Mouse (Mus musculus) CH12.LX (cell line): ENCODE measurements around the gene Psmb9. TPM values are rescaled to one million over a fixed set of nuclear protein-coding genes. Genes with fewer than 3 reads are reported as not detected.
"Not testable (repeated sequence)": the region's sequence is repeated elsewhere in the genome, so short reads cannot be mapped to it uniquely, and the experiment has no call there.

Source experiments
- DNase-seq: peaks from one replicate; pipeline ENCODE4 v3.0.0-alpha.2; 2013; ENCODE audit errors: extremely low read depth
- H3K27ac ChIP-seq: 2 replicates; pipeline ENCODE4 v1.5.1; 2012; ENCODE audit warnings: low read depth, mild to moderate bottlenecking, control low read depth, moderate library complexity; ENCODE audit not compliant: insufficient read depth
- H3K27me3 ChIP-seq: replicated peaks from 2 replicates; pipeline ENCODE3; 2012; ENCODE audit warnings: inconsistent platforms
- H3K36me3 ChIP-seq, 2 experiments: replicated peaks in 1 of 2; 2 replicates each; pipeline versions ENCODE3 to v1.6.1; 2012; ENCODE audit warnings: inconsistent platforms in 1 of 2, low read length in 1 of 2, mild to moderate bottlenecking in 1 of 2, mixed read lengths in 1 of 2, moderate library complexity in 1 of 2; ENCODE audit not compliant: control insufficient read depth in 1 of 2, insufficient read depth in 1 of 2
- H3K4me1 ChIP-seq, 2 experiments: 2 replicates each; pipeline ENCODE4 v1.6.1; 2012; ENCODE audit warnings: inconsistent platforms in 1 of 2, moderate library complexity in 1 of 2; ENCODE audit not compliant: insufficient read depth in 2 of 2, control insufficient read depth in 1 of 2
- H3K4me2 ChIP-seq: 2 replicates; pipeline ENCODE4 v1.6.1; 2012; ENCODE audit warnings: low read depth, mild to moderate bottlenecking, control low read depth; ENCODE audit not compliant: poor library complexity, insufficient read depth, severe bottlenecking
- H3K4me3 ChIP-seq, 3 experiments: fragments of 150-350 bp in 1 of 3; sonication (generic) in 1 of 3; replicated peaks in 1 of 3; 2 replicates each; pipeline versions ENCODE3 to v1.5.1; 2011 to 2012; ENCODE audit warnings: low read depth in 2 of 3, low read length in 2 of 3, mild to moderate bottlenecking in 2 of 3, moderate library complexity in 2 of 3, control low read depth in 1 of 3, improper control_type of control experiment in 1 of 3, inconsistent platforms in 1 of 3, mixed read lengths in 1 of 3; ENCODE audit not compliant: poor library complexity in 1 of 3
- H3K79me2 ChIP-seq: replicated peaks from 2 replicates; pipeline ENCODE4 v1.6.1; 2012; ENCODE audit warnings: mild to moderate bottlenecking, moderate library complexity; ENCODE audit not compliant: control insufficient read depth, poor library complexity, insufficient read depth, severe bottlenecking; ENCODE audit errors: extremely low read depth
- H3K9ac ChIP-seq: 2 replicates; pipeline ENCODE4 v1.6.1; 2012; ENCODE audit warnings: low read depth, mild to moderate bottlenecking, control low read depth, moderate library complexity; ENCODE audit not compliant: insufficient read depth
- H3K9me3 ChIP-seq: replicated peaks from 2 replicates; pipeline ENCODE3; 2012; ENCODE audit warnings: low read length, inconsistent platforms, mixed read lengths
- CHD2 ChIP-seq: IDR thresholded peaks from 2 replicates; pipeline ENCODE4 v1.6.1; 2011; ENCODE audit warnings: low read length, improper control_type of control experiment
- CTCF ChIP-seq, 2 experiments: IDR thresholded peaks in 1 of 2; conservative IDR thresholded peaks in 1 of 2; 2 replicates each; pipeline ENCODE4 v1.5.1; 2011 to 2012; ENCODE audit warnings: low read depth in 2 of 2, low read length in 2 of 2, improper control_type of control experiment in 1 of 2, inconsistent platforms in 1 of 2, mild to moderate bottlenecking in 1 of 2, moderate library complexity in 1 of 2
- E2F4 ChIP-seq: IDR thresholded peaks from 2 replicates; pipeline ENCODE4 v1.6.1; 2011; ENCODE audit warnings: low read depth, low read length, improper control_type of control experiment; ENCODE audit not compliant: insufficient replicate concordance
- HCFC1 ChIP-seq: IDR thresholded peaks from 2 replicates; pipeline ENCODE4 v1.6.1; 2012; ENCODE audit warnings: low read depth, mild to moderate bottlenecking, inconsistent platforms, low read length, improper control_type of control experiment
- JUND ChIP-seq: conservative IDR thresholded peaks from 2 replicates; pipeline ENCODE4 v1.6.1; 2011; ENCODE audit warnings: low read depth, low read length, improper control_type of control experiment
- MEF2A ChIP-seq: IDR thresholded peaks from 2 replicates; pipeline ENCODE4 v1.6.1; 2014; ENCODE audit warnings: low read depth, mild to moderate bottlenecking, inconsistent platforms, low read length, improper control_type of control experiment, borderline replicate concordance
- MXI1 ChIP-seq: IDR thresholded peaks from 2 replicates; pipeline ENCODE4 v1.6.1; 2011; ENCODE audit warnings: mild to moderate bottlenecking, low read depth, low read length, improper control_type of control experiment
- MYC ChIP-seq: IDR thresholded peaks from 2 replicates; pipeline ENCODE4 v1.6.1; 2011; ENCODE audit warnings: low read depth, mild to moderate bottlenecking, improper control_type of control experiment, low read length
- NELFE ChIP-seq: IDR thresholded peaks from 2 replicates; pipeline ENCODE4 v1.6.1; 2011; ENCODE audit warnings: low read depth, low read length, improper control_type of control experiment
- NRF1 ChIP-seq: IDR thresholded peaks from 2 replicates; pipeline ENCODE4 v1.6.1; 2014; ENCODE audit warnings: low read depth, mild to moderate bottlenecking, inconsistent platforms, low read length, improper control_type of control experiment, moderate library complexity
- POLR2AphosphoS2 ChIP-seq: IDR thresholded peaks from 2 replicates; pipeline ENCODE4 v1.6.1; 2011; ENCODE audit warnings: low read depth, low read length, improper control_type of control experiment
- RAD21 ChIP-seq: IDR thresholded peaks from 2 replicates; pipeline ENCODE4 v1.6.1; 2011; ENCODE audit warnings: low read depth, mild to moderate bottlenecking, low read length, improper control_type of control experiment, moderate library complexity
- RCOR1 ChIP-seq: conservative IDR thresholded peaks from 2 replicates; pipeline ENCODE4 v1.6.1; 2012; ENCODE audit warnings: low read depth, mild to moderate bottlenecking, inconsistent platforms, low read length, improper control_type of control experiment
- SIN3A ChIP-seq: IDR thresholded peaks from 2 replicates; pipeline ENCODE4 v1.6.1; 2012; ENCODE audit warnings: low read length, improper control_type of control experiment, inconsistent platforms
- SMC3 ChIP-seq: IDR thresholded peaks from 2 replicates; pipeline ENCODE4 v1.6.1; 2011; ENCODE audit warnings: low read depth, low read length, improper control_type of control experiment
- TCF12 ChIP-seq: IDR thresholded peaks from 2 replicates; pipeline ENCODE4 v1.6.1; 2014; ENCODE audit warnings: low read depth, mild to moderate bottlenecking, inconsistent platforms, low read length, improper control_type of control experiment
- ZKSCAN1 ChIP-seq: IDR thresholded peaks from 2 replicates; pipeline ENCODE4 v1.6.1; 2012; ENCODE audit warnings: low read depth, inconsistent platforms, low read length, improper control_type of control experiment, borderline replicate concordance
- ZNF384 ChIP-seq: IDR thresholded peaks from 2 replicates; pipeline ENCODE4 v1.6.1; 2012; ENCODE audit warnings: low read depth, low read length, improper control_type of control experiment, inconsistent platforms
- dilution Hi-C: fragments of 300-500 bp; cut with MboI; formaldehyde crosslinking; loops from 2 replicates; pipeline ENCODE4 v1.14.3; 2020; ENCODE audit warnings: low sequenced_read_pairs; ENCODE audit not compliant: extremely low pct_unique_long_range_greater_than_20kb, extremely low pct_ligation_motif_present
- in situ Hi-C: fragments of 300-500 bp; cut with MboI; formaldehyde crosslinking; loops from 3 replicates; pipeline ENCODE4 v1.14.3; 2019; ENCODE audit warnings: low sequenced_read_pairs, low pct_ligation_motif_present, low pct_unique_long_range_greater_than_20kb, mixed read lengths
- polyA plus RNA-seq: library from polyadenylated mRNA; unstranded; fragments of >175 nt; gene quantifications from 2 replicates; pipeline ENCODE4 v1.2.1, GENCODE M21; 2012; ENCODE audit warnings: low read depth; ENCODE audit not compliant: insufficient read length
- total RNA-seq, 2 experiments: library from RNA; depleted of rRNA; stranded (reverse); fragments of 300-350 nt in 1 of 2; fragments of >200 nt in 1 of 2; gene quantifications; 2 replicates each; pipeline ENCODE4 v1.2.3; 2012 to 2014

Psmb9 gene
- total and polyA plus RNA-seq, 3 experiments, result 159 to 435 (median 192) TPM

DNA sequence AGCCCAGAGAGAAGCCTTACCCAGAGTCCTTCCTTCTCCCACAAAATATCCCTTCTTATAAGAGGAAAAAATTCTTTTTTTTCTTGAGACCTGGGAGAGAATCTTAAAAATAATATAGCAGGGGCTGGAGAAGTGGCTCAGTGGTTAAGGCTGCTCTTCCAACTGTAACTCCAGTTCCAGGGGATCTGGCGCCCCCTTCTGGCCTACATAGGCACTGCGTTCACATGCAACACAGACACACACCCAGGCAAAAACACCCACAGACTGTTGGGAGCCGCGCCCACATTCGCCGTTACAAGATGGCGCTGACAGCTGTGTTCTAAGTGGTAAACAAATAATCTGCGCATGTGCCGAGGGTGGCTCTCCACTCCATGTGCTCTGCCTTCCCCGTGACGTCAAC, 31.5 kb upstream of the Psmb9 start:
- H3K79me2 ChIP-seq, H3K27me3 ChIP-seq, H3K9me3 ChIP-seq, in situ Hi-C loops, H3K4me3 ChIP-seq, H3K4me1 ChIP-seq, H3K4me2 ChIP-seq, H3K9ac ChIP-seq, dilution Hi-C loops, H3K27ac ChIP-seq: not testable (repeated sequence)
- TF ChIP-seq SMC3, result peak; percentile 49
- TF ChIP-seq CTCF (conservative IDR thresholded peaks at IDR 0.05 in 1 of 2, IDR thresholded peaks at IDR 0.05 in 1 of 2; ENCODE audit: low read depth in 2 of 2, low read length in 2 of 2), result peak; percentile 25 to 60; a peak in 3 of 4 replicates
- TF ChIP-seq RAD21, result peak; percentile 33
- peak; percentile 55 for DNase-seq
- H3K36me3 ChIP-seq, result peaks cover 32 to 47% of the 10 kb centered on the region in 2 experiments

DNA sequence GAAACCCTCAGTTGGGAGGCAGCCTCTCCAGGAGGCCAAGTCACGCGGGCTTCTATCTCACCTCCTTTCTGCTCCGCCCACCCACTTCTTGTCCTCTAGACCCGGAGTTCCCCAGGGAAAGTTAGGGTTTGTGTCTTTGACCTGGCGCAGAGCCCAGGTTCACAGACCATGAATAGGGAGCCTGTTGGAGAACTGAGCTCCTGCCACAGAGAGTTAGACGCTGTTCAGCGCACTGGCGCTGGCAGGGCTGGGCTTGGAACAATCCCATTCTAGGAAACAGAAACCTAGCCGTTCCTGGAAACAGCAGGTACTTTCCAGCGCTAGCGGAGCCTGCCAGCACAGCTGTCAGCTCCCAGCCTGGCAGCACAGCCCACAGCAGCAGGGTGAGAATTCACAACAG, 31.1 kb upstream of the Psmb9 start:
- no peak overlapping the region for H3K27ac ChIP-seq
- TF ChIP-seq E2F4, result no peak
- no peak for TF ChIP-seq ZNF384
- no peak for TF ChIP-seq ZKSCAN1
- TF ChIP-seq HCFC1, result no peak
- TF ChIP-seq CHD2, result no peak
- TF ChIP-seq MXI1, result no peak
- TF ChIP-seq NELFE, result no peak
- TF ChIP-seq SIN3A, result no peak
- TF ChIP-seq RCOR1, result no peak
- TF ChIP-seq POLR2AphosphoS2, result no peak
- TF ChIP-seq NRF1, result no peak
- no peak for TF ChIP-seq TCF12
- peaks cover 36 to 51% of the 10 kb centered on the region in 2 experiments for H3K36me3 ChIP-seq
- dilution Hi-C loops (no loop called here), in situ Hi-C loops (no loop called here)
- peaks cover 0 to 6% of the 10 kb centered on the region in 2 experiments; a peak in 2 of 4 replicates for H3K4me1 ChIP-seq
- H3K9me3 ChIP-seq, result no peaks in the 10 kb centered on the region
- H3K9ac ChIP-seq, result no peak overlapping the region
- 0 out of 2 replicates have a peak, but pooled peaks cover 3% of the 10 kb centered on the region for H3K79me2 ChIP-seq
- DNase-seq, result no peak
- H3K27me3 ChIP-seq, result no peaks in the 10 kb centered on the region
- no peak overlapping the region for H3K4me3 ChIP-seq
- no peak overlapping the region for H3K4me2 ChIP-seq

DNA sequence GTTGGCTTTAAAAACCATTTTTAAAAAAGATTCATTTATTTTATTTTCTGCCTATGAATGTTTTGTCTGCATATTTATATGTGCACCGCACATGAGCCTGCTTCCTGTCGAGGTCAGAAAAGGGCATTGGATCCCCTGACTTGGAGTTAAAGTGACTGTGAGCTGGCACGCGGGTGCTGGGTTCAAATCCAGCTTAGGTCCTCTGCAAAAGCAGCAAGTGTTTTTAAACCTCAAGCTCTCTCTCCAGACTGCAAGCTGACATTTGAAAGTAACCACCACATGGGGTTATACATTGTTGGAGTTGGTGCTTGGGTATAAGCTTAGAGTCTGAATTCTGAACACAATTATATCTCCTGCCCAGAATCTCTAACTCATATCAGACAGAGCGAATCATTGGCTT, 30.4 kb upstream of the Psmb9 start:
- no peak for DNase-seq
- TF ChIP-seq JUND (no peak), MYC (no peak), MEF2A (no peak), RCOR1 (no peak)
- Histone ChIP-seq H3K27ac (no peak overlapping the region), H3K79me2 (0 out of 2 replicates have a peak, but pooled peaks cover 3% of the 10 kb centered on the region), H3K36me3 (peaks cover 40 to 58% of the 10 kb centered on the region in 2 experiments), H3K4me2 (no peak overlapping the region), H3K4me3 (no peak overlapping the region), H3K9ac (no peak overlapping the region), H3K27me3 (no peaks in the 10 kb centered on the region), H3K9me3 (no peaks in the 10 kb centered on the region), H3K4me1 (peaks cover 0 to 6% of the 10 kb centered on the region in 2 experiments; a peak in 2 of 4 replicates)
- in situ Hi-C loops (no loop called here), dilution Hi-C loops (no loop called here)
